Mouse (Mus musculus): Measurements from ENCODE around the gene Stard9. TPM values are rescaled to one million over a fixed set of nuclear protein-coding genes. Genes with fewer than 3 reads are reported as not detected.
"Not testable (repeated sequence)": the region's sequence is repeated elsewhere in the genome, so short reads cannot be mapped to it uniquely, and the experiment has no call there.

Stard9 gene
- polyA plus RNA-seq, 1 experiment: 17.9 TPM

GRCm38 (mm10) chr2:120656711-120657110, 27.8 kb downstream of the Stard9 start:
- TF ChIP-seq POLR2A (IDR thresholded peaks at IDR 0.05; ENCODE audit: borderline replicate concordance, insufficient read depth, low read length) (no peak), CTCF (IDR thresholded peaks at IDR 0.05; ENCODE audit: borderline replicate concordance, insufficient read depth, low read depth, low read length) (no peak)
- H3K27ac ChIP-seq (ENCODE audit: insufficient read depth, low read length): no peak overlapping the region
- H3K27me3 ChIP-seq (ENCODE audit: control insufficient read depth, insufficient read depth, low read length): no peaks in the 10 kb centered on the region
- no peak for DNase-seq
- 96% methylated on average over 2 of the region's 2 CpGs for WGBS
- no peaks in the 10 kb centered on the region for H3K4me1 ChIP-seq (ENCODE audit: control insufficient read depth, insufficient read depth, low read length)
- no peak overlapping the region for H3K4me3 ChIP-seq (replicated peaks; ENCODE audit: insufficient read depth, low read depth, low read length)

- no peaks in the 10 kb centered on the region for H3K4me1 ChIP-seq (ENCODE audit: control insufficient read depth, insufficient read depth, low read length)
- H3K4me3 ChIP-seq (replicated peaks; ENCODE audit: insufficient read depth, low read depth, low read length): no peak overlapping the region
- no peak overlapping the region for H3K27ac ChIP-seq (ENCODE audit: insufficient read depth, low read length)
- peak in 1 of 2 experiments; percentile 18 for DNase-seq
- H3K27me3 ChIP-seq (ENCODE audit: control insufficient read depth, insufficient read depth, low read length): no peaks in the 10 kb centered on the region
- TF ChIP-seq CTCF (IDR thresholded peaks at IDR 0.05; ENCODE audit: borderline replicate concordance, insufficient read depth, low read depth, low read length) (no peak), POLR2A (IDR thresholded peaks at IDR 0.05; ENCODE audit: borderline replicate concordance, insufficient read depth, low read length) (no peak)
- WGBS: 19% methylated on average over 5 of the region's 5 CpGs
These were observed 29.6 kb downstream of the Stard9 start for GRCm38 (mm10) chr2:120658486-120658885.

- Histone ChIP-seq H3K27ac (ENCODE audit: insufficient read depth, low read length) (no peak overlapping the region), H3K4me1 (ENCODE audit: control insufficient read depth, insufficient read depth, low read length) (no peaks in the 10 kb centered on the region), H3K4me3 (replicated peaks; ENCODE audit: insufficient read depth, low read depth, low read length) (no peak overlapping the region), H3K27me3 (ENCODE audit: control insufficient read depth, insufficient read depth, low read length) (no peaks in the 10 kb centered on the region)
- DNase-seq: no peak
- TF ChIP-seq CTCF (IDR thresholded peaks at IDR 0.05; ENCODE audit: borderline replicate concordance, insufficient read depth, low read depth, low read length) (no peak), POLR2A (IDR thresholded peaks at IDR 0.05; ENCODE audit: borderline replicate concordance, insufficient read depth, low read length) (no peak)
These were observed 30.4 kb downstream of the Stard9 start for GRCm38 (mm10) chr2:120659318-120659717.

- Histone ChIP-seq H3K27me3 (ENCODE audit: control insufficient read depth, insufficient read depth, low read length) (no peaks in the 10 kb centered on the region), H3K27ac (ENCODE audit: insufficient read depth, low read length) (no peak overlapping the region), H3K4me3 (replicated peaks; ENCODE audit: insufficient read depth, low read depth, low read length) (no peak overlapping the region), H3K4me1 (ENCODE audit: control insufficient read depth, insufficient read depth, low read length) (no peaks in the 10 kb centered on the region)
- no peak for TF ChIP-seq POLR2A (IDR thresholded peaks at IDR 0.05; ENCODE audit: borderline replicate concordance, insufficient read depth, low read length)
- no peak for TF ChIP-seq CTCF (IDR thresholded peaks at IDR 0.05; ENCODE audit: borderline replicate concordance, insufficient read depth, low read depth, low read length)
- DNase-seq: no peak
- WGBS: 84% methylated on average over 5 of the region's 5 CpGs
These were observed 31.7 kb downstream of the Stard9 start for GRCm38 (mm10) chr2:120660486-120661078.

GRCm38 (mm10) chr2:120662766-120663165, 33.8 kb downstream of the Stard9 start:
- TF ChIP-seq POLR2A (IDR thresholded peaks at IDR 0.05; ENCODE audit: borderline replicate concordance, insufficient read depth, low read length) (no peak), CTCF (IDR thresholded peaks at IDR 0.05; ENCODE audit: borderline replicate concordance, insufficient read depth, low read depth, low read length) (no peak)

GRCm38 (mm10) chr2:120663491-120664154, 34.7 kb downstream of the Stard9 start:
- no peaks in the 10 kb centered on the region for H3K27me3 ChIP-seq (ENCODE audit: control insufficient read depth, insufficient read depth, low read length)
- no peak for DNase-seq
- 66% methylated on average over 3 of the region's 3 CpGs for WGBS
- no peaks in the 10 kb centered on the region for H3K4me1 ChIP-seq (ENCODE audit: control insufficient read depth, insufficient read depth, low read length)
- H3K4me3 ChIP-seq (replicated peaks; ENCODE audit: insufficient read depth, low read depth, low read length): no peak overlapping the region
- no peak overlapping the region for H3K27ac ChIP-seq (ENCODE audit: insufficient read depth, low read length)
- no peak for TF ChIP-seq CTCF (IDR thresholded peaks at IDR 0.05; ENCODE audit: borderline replicate concordance, insufficient read depth, low read depth, low read length)
- TF ChIP-seq POLR2A (IDR thresholded peaks at IDR 0.05; ENCODE audit: borderline replicate concordance, insufficient read depth, low read length): no peak

More at GRCm38 (mm10) chr2:120662766-120663165, 33.8 kb downstream of the Stard9 start:
- Histone ChIP-seq H3K4me3 (replicated peaks; ENCODE audit: insufficient read depth, low read depth, low read length) (no peak overlapping the region), H3K27me3 (ENCODE audit: control insufficient read depth, insufficient read depth, low read length) (no peaks in the 10 kb centered on the region), H3K27ac (ENCODE audit: insufficient read depth, low read length) (no peak overlapping the region), H3K4me1 (ENCODE audit: control insufficient read depth, insufficient read depth, low read length) (no peaks in the 10 kb centered on the region)
- DNase-seq: no peak

GRCm38 (mm10) chr2:120667446-120667845, 38.5 kb downstream of the Stard9 start:
- no peak for DNase-seq
- Histone ChIP-seq H3K4me1 (ENCODE audit: control insufficient read depth, insufficient read depth, low read length) (no peaks in the 10 kb centered on the region), H3K27me3 (ENCODE audit: control insufficient read depth, insufficient read depth, low read length) (no peaks in the 10 kb centered on the region), H3K27ac (ENCODE audit: insufficient read depth, low read length) (no peak overlapping the region), H3K4me3 (replicated peaks; ENCODE audit: insufficient read depth, low read depth, low read length) (no peak overlapping the region)
- WGBS: 94% methylated on average over 2 of the region's 2 CpGs
- no peak for TF ChIP-seq POLR2A (IDR thresholded peaks at IDR 0.05; ENCODE audit: borderline replicate concordance, insufficient read depth, low read length)
- no peak for TF ChIP-seq CTCF (IDR thresholded peaks at IDR 0.05; ENCODE audit: borderline replicate concordance, insufficient read depth, low read depth, low read length)

- no peak for DNase-seq
These were observed 41.3 kb downstream of the Stard9 start for GRCm38 (mm10) chr2:120670253-120670652.

GRCm38 (mm10) chr2:120681151-120681550, 52.2 kb downstream of the Stard9 start:
- H3K4me1 ChIP-seq (ENCODE audit: control insufficient read depth, insufficient read depth, low read length); DNase-seq; H3K27me3 ChIP-seq (ENCODE audit: control insufficient read depth, insufficient read depth, low read length); H3K4me3 ChIP-seq (replicated peaks; ENCODE audit: insufficient read depth, low read depth, low read length); H3K27ac ChIP-seq (ENCODE audit: insufficient read depth, low read length): not testable (repeated sequence)
- WGBS: 84% methylated on average over 7 of the region's 7 CpGs

More at GRCm38 (mm10) chr2:120670253-120670652, 41.3 kb downstream of the Stard9 start:
- no peak overlapping the region for H3K27ac ChIP-seq (ENCODE audit: insufficient read depth, low read length)
- 65% methylated on average over 2 of the region's 2 CpGs for WGBS
- H3K4me3 ChIP-seq (replicated peaks; ENCODE audit: insufficient read depth, low read depth, low read length): no peak overlapping the region
- no peaks in the 10 kb centered on the region for H3K27me3 ChIP-seq (ENCODE audit: control insufficient read depth, insufficient read depth, low read length)
- H3K4me1 ChIP-seq (ENCODE audit: control insufficient read depth, insufficient read depth, low read length): no peaks in the 10 kb centered on the region
- TF ChIP-seq POLR2A (IDR thresholded peaks at IDR 0.05; ENCODE audit: borderline replicate concordance, insufficient read depth, low read length): no peak
- TF ChIP-seq CTCF (IDR thresholded peaks at IDR 0.05; ENCODE audit: borderline replicate concordance, insufficient read depth, low read depth, low read length): no peak

All from cerebellum, adult 2 months (tissue).